Mouse (Mus musculus): ENCODE data around the gene Alppl2. TPM values are rescaled to one million over a fixed set of nuclear protein-coding genes. Genes with fewer than 3 reads are reported as not detected.

Alppl2 gene
- polyA plus RNA-seq, 1 experiment from 2014 or later: not detected

DNA sequence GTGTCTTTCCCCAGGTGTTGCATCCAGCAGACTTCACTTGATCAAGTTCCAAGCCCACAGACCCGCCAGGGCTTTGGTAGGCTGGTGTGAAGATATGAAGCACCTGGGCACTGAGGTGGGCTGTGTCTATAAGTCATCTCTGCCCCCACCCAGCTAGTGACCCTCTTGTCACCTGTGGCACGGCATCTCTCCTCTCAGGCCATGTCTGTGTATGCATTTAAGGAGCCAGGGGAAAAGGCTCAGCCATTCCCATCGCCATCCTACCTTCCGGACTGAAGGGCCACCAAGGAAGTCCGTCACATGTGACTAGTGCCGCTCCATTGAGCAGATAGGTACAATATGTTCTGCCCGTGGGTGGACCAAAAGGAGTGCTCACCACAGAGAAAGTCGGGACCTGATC is 5.9 kb upstream of the Alppl2 start:
- Histone ChIP-seq H3K4me2 (no peak overlapping the region), H3K9ac (no peak overlapping the region), H3K9me3 (no peaks in the 10 kb centered on the region), H3K4me3 (no peak overlapping the region), H3K36me3 (replicated peaks) (no peaks in the 10 kb centered on the region), H3K27me3 (replicated peaks) (peaks cover 5% of the 10 kb centered on the region; the same call in 1 of the 2 replicates), H3K27ac (no peak overlapping the region), H3K4me1 (peaks cover 4% of the 10 kb centered on the region; the same call in 1 of the 2 replicates)
- WGBS: 76% methylated on average over 8 of the region's 8 CpGs
- ATAC-seq (replicated peaks): no peak

DNA sequence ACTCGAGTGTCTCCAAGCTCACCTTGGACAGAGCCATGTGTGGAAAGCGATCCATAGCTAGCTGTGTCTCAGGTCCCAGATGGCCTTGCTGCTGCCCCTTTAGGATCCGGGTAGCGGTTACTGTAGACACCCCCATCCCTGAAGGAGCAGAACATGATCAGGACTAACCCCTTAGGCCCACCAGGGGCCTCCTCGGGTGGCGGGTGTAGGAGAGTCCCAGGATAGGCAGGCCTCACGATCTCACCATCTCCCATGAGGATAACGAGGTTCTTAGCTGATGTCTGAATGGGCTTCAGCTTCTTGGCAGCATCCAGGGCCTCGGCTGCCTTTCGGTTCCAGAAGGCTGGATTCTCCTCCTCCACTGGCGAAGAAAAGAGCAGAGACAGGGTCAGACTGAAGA is 477 bp downstream of the Alppl2 start:
- Histone ChIP-seq H3K9me3 (no peaks in the 10 kb centered on the region), H3K4me3 (no peak overlapping the region), H3K4me1 (no peaks in the 10 kb centered on the region), H3K4me2 (no peak overlapping the region), H3K36me3 (replicated peaks) (no peaks in the 10 kb centered on the region), H3K27me3 (replicated peaks) (no peaks in the 10 kb centered on the region), H3K27ac (no peak overlapping the region), H3K9ac (no peak overlapping the region)
- WGBS: 89% methylated on average over 11 of the region's 11 CpGs
- no peak for ATAC-seq (replicated peaks)

DNA sequence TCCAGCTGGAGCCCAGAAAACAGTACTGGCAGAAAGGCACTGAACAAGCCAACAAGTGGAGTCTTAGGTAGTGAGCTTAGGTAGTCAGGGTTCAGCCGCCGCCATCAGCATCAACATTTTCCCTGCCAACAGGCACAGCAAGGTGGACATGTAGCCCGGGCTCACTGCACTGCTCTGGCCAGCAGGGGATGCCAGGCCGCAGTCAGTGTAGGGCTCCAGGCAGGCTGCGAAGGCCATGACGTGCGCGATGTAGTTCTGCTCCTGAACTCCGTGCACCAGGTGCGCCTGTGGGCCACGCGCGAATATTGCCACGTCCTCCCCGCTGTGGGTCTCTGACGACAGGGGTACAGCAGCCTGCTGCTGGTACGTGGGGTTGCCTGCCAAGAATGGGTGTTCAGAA is 2.8 kb downstream of the Alppl2 start:
- Histone ChIP-seq H3K4me3 (no peak overlapping the region), H3K27ac (no peak overlapping the region), H3K9me3 (no peaks in the 10 kb centered on the region), H3K27me3 (replicated peaks) (no peaks in the 10 kb centered on the region), H3K4me1 (no peaks in the 10 kb centered on the region), H3K9ac (no peak overlapping the region), H3K4me2 (no peak overlapping the region), H3K36me3 (replicated peaks) (no peaks in the 10 kb centered on the region)
- WGBS: 70% methylated on average over 17 of the region's 17 CpGs
- no peak for ATAC-seq (replicated peaks)

DNA sequence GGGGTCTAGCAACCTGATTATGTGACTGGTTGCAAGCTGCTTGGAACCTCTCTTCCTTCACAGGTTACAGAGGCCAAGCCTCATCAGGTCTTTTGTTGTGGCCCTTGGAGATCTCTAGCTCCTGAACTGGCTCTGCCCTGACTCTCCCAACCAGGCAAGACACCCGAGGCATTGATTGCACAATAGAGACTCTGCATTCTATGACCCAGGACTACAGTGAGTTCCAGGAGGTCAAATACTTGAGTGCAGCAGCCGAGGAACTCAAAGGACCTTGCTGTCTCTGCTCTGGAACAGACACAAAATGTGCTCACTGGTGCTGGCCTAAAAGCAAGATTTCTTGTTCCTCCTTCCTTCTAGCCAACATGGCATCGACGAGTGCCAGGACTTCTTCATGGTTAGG is 3.5 kb downstream of the Alppl2 start:
- no peak overlapping the region for H3K4me3 ChIP-seq
- no peaks in the 10 kb centered on the region for H3K27me3 ChIP-seq (replicated peaks)
- no peak overlapping the region for H3K4me2 ChIP-seq
- 77% methylated on average over 4 of the region's 4 CpGs for WGBS
- H3K4me1 ChIP-seq: no peaks in the 10 kb centered on the region
- H3K36me3 ChIP-seq (replicated peaks): no peaks in the 10 kb centered on the region
- no peaks in the 10 kb centered on the region for H3K9me3 ChIP-seq
- no peak overlapping the region for H3K27ac ChIP-seq
- no peak for ATAC-seq (replicated peaks)
- no peak overlapping the region for H3K9ac ChIP-seq

DNA sequence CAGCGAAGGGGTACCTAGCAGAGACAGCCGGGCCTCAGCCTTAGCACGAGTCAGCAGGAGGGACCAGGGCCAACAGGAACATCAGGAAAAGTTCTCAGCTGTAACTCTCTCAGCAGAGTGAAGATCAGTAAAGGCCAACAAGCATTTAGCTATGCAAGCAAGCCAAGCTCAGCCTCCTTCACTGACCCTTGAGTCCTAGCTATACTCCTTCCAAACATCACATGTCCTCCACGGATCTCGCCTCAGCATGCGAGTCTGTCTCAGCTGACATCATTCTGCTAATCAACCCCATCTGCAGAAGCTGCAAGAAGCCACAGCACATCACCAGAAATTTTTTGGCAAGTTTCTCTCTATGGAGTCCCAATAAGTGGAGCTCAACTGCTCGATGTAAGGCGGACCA is 16.0 kb downstream of the Alppl2 start:
- Histone ChIP-seq H3K4me1 (no peaks in the 10 kb centered on the region), H3K9ac (no peak overlapping the region), H3K4me2 (no peak overlapping the region), H3K9me3 (no peaks in the 10 kb centered on the region), H3K36me3 (replicated peaks) (no peaks in the 10 kb centered on the region), H3K27me3 (replicated peaks) (no peaks in the 10 kb centered on the region), H3K27ac (no peak overlapping the region), H3K4me3 (no peak overlapping the region)
- WGBS: 89% methylated on average over 8 of the region's 8 CpGs
- ATAC-seq (replicated peaks): no peak

DNA sequence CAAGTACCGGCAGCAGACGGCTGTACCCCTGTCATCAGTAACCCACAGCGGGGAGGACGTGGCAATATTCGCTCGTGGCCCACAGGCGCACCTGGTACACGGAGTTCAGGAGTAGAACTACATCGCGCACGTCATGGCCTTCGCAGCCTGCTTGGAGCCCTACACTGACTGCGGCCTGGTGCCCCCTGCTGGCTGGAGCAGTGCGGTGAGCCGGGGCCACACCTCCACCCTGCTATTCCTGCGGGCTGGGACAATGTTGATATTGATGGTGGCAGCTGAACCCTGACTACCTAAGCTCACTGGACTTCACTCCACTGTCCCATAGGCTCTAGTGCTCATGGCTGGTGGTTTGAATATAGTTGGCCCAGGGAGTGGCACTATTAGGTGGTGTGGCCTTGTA is 19.0 kb downstream of the Alppl2 start:
- no peak overlapping the region for H3K4me3 ChIP-seq
- no peaks in the 10 kb centered on the region for H3K9me3 ChIP-seq
- 56% methylated on average over 16 of the region's 16 CpGs for WGBS

DNA sequence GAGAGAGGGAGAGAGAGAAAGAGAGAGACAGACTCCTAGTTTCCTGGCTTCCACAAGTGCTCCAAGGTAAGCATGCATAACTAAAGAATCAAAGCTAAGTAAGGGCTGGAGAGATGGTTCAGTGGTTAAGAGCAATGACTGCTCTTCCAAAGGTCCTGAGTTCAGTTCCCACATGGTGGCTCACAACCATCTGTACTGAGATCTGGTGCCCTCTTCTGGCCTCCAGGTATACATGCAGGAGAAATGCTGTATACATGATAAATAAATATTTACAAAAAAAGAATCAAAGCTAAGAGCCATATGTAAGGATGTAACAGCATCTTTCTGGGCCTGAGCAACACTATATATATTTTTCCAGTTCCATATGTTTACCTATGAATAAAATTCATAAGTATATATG is 28.8 kb downstream of the Alppl2 start:
- H3K9ac ChIP-seq: no peak overlapping the region
- no peak overlapping the region for H3K27ac ChIP-seq
- no peaks in the 10 kb centered on the region for H3K4me1 ChIP-seq
- H3K4me3 ChIP-seq: no peak overlapping the region
- H3K27me3 ChIP-seq (replicated peaks): no peaks in the 10 kb centered on the region
- no peak overlapping the region for H3K4me2 ChIP-seq
- H3K36me3 ChIP-seq (replicated peaks): no peaks in the 10 kb centered on the region
- ATAC-seq (replicated peaks): no peak
- H3K9me3 ChIP-seq: no peaks in the 10 kb centered on the region

More for the DNA sequence above, 19.0 kb downstream of the Alppl2 start:
- H3K4me1 ChIP-seq: no peaks in the 10 kb centered on the region
- H3K27me3 ChIP-seq (replicated peaks): no peaks in the 10 kb centered on the region
- H3K36me3 ChIP-seq (replicated peaks): no peaks in the 10 kb centered on the region
- ATAC-seq (replicated peaks): no peak
- no peak overlapping the region for H3K27ac ChIP-seq
- no peak overlapping the region for H3K9ac ChIP-seq
- H3K4me2 ChIP-seq: no peak overlapping the region

DNA sequence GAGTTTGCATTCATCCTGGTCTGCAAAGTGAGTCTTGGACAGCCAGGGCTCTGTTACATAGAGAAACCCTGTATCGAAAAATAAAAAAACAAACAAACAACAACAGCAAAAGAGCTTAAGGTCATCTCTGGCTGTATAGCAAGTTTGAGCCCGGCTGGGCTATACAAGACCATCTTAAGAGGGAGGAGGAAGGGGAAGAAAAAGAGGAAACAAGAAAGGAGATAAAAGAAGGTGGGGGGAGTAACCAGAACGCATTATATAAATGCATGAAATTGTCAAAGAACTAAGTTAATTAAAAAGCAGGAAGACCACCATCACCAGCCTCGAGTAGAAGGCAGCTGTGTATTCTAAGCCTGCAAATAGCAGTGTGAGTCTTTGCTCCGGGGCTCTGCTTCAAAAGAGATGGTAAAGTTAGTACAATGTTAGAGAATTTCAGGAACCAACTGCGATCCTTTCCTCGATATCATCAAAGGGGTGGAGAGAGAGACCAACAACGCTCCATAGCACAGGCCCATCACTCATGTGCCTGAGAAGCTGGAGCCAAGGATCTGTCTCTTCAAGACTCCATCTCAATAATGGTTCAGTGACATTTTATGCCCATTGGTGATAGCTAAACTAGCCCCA is 30.6 kb downstream of the Alppl2 start:
- H3K27ac ChIP-seq: no peak overlapping the region
- WGBS: 78% methylated on average over 8 of the region's 8 CpGs
- H3K9ac ChIP-seq: no peak overlapping the region
- H3K36me3 ChIP-seq (replicated peaks): no peaks in the 10 kb centered on the region
- H3K27me3 ChIP-seq (replicated peaks): no peaks in the 10 kb centered on the region
- no peak overlapping the region for H3K4me2 ChIP-seq
- no peak overlapping the region for H3K4me3 ChIP-seq
- no peak for ATAC-seq (replicated peaks)
- H3K4me1 ChIP-seq: no peaks in the 10 kb centered on the region
- no peaks in the 10 kb centered on the region for H3K9me3 ChIP-seq

DNA sequence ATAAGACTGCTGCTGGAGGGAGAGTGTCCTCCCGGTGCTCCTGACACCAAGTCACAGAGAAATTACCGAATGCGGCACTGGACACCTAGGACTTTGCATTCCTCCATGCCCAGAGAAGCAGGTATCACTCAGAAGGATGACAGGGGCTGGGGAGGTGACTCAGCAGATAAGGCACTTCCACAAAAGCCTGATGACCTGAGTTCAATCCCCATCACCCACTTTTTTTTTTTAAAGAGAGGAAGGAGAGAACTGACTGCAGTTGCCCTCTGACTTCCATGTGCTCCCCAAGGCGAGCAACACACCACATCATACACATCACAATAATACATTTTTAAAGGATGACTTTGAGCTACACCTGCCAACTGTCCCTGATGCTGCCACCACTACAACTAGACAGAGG is 32.7 kb downstream of the Alppl2 start:
- Histone ChIP-seq H3K4me2 (no peak overlapping the region), H3K9me3 (no peaks in the 10 kb centered on the region), H3K36me3 (replicated peaks) (no peaks in the 10 kb centered on the region), H3K4me3 (no peak overlapping the region), H3K4me1 (no peaks in the 10 kb centered on the region), H3K27ac (no peak overlapping the region), H3K27me3 (replicated peaks) (no peaks in the 10 kb centered on the region), H3K9ac (no peak overlapping the region)
- 78% methylated on average over 4 of the region's 4 CpGs for WGBS
- no peak for ATAC-seq (replicated peaks)

DNA sequence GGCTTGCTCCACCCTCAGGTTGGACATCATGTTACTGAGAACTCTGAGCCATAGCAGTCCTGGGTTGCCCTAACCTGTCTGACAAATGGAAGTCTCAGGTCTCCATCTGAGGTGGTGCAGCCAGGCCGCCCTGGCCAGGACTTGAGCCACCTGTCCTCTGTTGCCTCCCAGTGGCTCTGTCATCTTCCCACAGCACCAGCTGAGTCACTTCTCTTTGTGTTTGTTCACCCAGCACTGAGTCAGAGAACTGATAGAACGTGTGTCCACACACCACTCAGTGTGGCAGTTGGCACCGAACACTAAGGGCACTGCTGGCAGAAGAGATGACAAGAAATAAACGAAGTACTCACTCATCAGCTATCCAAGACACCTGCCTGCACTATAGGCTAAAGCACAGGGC is 38.4 kb downstream of the Alppl2 start:
- ATAC-seq (replicated peaks): no peak

DNA sequence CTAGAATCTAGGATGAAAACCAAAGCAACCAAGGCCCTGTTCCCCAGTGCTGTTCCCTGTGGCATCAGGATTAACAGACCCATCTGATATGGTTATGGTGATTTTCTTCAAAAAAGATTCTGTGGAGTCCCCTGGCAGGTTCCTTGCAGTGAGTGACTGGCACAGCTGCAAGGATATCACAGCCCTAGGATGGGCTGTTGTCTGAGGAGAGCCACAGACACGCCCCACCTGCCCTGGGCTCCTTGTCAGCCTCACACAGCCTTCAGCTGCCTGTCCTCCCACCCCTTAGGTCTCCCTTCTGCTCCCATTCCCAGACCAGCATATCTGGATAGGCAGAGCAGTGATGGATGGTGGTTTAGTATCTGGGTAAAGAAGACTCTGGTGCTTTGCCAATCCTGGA is 39.0 kb downstream of the Alppl2 start:
- Histone ChIP-seq H3K36me3 (replicated peaks) (no peaks in the 10 kb centered on the region), H3K4me1 (no peaks in the 10 kb centered on the region), H3K4me2 (no peak overlapping the region), H3K27me3 (replicated peaks) (no peaks in the 10 kb centered on the region), H3K27ac (no peak overlapping the region; the same call in 1 of the 2 replicates), H3K4me3 (no peak overlapping the region), H3K9me3 (no peaks in the 10 kb centered on the region), H3K9ac (no peak overlapping the region)
- WGBS: 48% methylated on average over 1 of the region's 1 CpGs
- no peak for ATAC-seq (replicated peaks)

More for the DNA sequence above, 38.4 kb downstream of the Alppl2 start:
- no peak overlapping the region for H3K4me3 ChIP-seq
- no peak overlapping the region for H3K27ac ChIP-seq
- H3K4me2 ChIP-seq: no peak overlapping the region
- H3K9ac ChIP-seq: no peak overlapping the region
- no peaks in the 10 kb centered on the region for H3K27me3 ChIP-seq (replicated peaks)
- 88% methylated on average over 4 of the region's 4 CpGs for WGBS
- H3K36me3 ChIP-seq (replicated peaks): no peaks in the 10 kb centered on the region
- H3K9me3 ChIP-seq: no peaks in the 10 kb centered on the region
- H3K4me1 ChIP-seq: no peaks in the 10 kb centered on the region

DNA sequence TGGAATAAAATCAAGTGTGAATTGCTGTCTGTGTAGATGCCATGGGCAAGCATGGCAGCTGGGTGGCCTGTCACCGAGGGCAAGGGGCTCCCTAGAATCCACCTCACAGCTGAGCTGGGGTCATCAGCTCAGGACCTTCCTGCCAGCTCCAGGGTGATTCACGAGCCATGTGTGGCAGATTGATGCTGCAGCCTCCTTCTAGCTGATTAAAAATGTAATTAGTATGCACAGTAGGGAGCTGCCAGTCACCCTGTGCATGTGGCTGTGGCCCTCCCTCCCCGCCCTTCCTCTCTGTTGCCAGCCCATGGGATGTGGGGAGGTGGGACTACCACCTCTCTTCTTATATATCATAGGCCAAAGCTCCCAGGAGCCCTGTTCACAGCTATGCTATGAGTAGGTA is 39.7 kb downstream of the Alppl2 start:
- Histone ChIP-seq H3K9me3 (no peaks in the 10 kb centered on the region), H3K27me3 (replicated peaks) (no peaks in the 10 kb centered on the region), H3K27ac (no peak overlapping the region; the same call in 1 of the 2 replicates), H3K4me3 (no peak overlapping the region), H3K36me3 (replicated peaks) (no peaks in the 10 kb centered on the region), H3K4me2 (no peak overlapping the region), H3K9ac (no peak overlapping the region), H3K4me1 (no peaks in the 10 kb centered on the region)
- peak; percentile 71 for ATAC-seq (replicated peaks)
- WGBS: 46% methylated on average over 3 of the region's 3 CpGs

DNA sequence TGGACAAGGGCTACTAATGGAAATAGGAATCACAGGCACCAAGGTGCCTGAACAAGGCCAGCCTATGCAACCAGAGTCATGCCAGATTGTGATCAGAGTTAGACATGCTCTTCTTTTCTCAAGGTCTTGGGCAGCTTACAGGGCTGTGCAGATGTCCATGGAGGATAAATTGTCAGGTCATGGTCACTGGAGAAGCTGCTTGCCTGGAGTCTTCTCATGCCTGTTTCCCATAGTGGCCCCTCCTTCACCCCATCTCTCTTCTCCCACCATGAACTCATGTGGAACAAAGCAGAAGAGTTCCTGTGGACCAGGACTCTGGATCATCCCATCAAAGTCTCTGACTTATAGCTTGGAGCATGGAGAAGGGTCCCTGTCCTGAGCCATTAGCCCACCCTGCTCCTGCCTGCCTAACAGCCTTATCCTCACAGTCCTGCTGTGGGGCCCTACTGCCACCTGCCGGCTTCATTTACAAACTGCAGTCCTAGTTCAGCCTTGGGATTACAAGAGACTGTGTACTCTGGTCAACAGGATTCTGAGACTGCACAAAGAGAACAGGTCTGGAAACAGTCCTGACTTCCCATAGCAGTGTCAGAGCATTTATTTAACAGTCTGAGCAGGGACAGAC is 47.8 kb downstream of the Alppl2 start:
- no peaks in the 10 kb centered on the region for H3K27me3 ChIP-seq (replicated peaks)
- no peak overlapping the region for H3K4me3 ChIP-seq
- ATAC-seq (replicated peaks): peak; percentile 89
- H3K4me2 ChIP-seq: no peak overlapping the region
- H3K27ac ChIP-seq: no peak overlapping the region
- H3K9ac ChIP-seq: no peak overlapping the region
- H3K4me1 ChIP-seq: no peaks in the 10 kb centered on the region
- no peaks in the 10 kb centered on the region for H3K9me3 ChIP-seq
- H3K36me3 ChIP-seq (replicated peaks): no peaks in the 10 kb centered on the region
- 0% methylated on average over 1 of the region's 1 CpGs for WGBS
